In the genomic region with DNA sequence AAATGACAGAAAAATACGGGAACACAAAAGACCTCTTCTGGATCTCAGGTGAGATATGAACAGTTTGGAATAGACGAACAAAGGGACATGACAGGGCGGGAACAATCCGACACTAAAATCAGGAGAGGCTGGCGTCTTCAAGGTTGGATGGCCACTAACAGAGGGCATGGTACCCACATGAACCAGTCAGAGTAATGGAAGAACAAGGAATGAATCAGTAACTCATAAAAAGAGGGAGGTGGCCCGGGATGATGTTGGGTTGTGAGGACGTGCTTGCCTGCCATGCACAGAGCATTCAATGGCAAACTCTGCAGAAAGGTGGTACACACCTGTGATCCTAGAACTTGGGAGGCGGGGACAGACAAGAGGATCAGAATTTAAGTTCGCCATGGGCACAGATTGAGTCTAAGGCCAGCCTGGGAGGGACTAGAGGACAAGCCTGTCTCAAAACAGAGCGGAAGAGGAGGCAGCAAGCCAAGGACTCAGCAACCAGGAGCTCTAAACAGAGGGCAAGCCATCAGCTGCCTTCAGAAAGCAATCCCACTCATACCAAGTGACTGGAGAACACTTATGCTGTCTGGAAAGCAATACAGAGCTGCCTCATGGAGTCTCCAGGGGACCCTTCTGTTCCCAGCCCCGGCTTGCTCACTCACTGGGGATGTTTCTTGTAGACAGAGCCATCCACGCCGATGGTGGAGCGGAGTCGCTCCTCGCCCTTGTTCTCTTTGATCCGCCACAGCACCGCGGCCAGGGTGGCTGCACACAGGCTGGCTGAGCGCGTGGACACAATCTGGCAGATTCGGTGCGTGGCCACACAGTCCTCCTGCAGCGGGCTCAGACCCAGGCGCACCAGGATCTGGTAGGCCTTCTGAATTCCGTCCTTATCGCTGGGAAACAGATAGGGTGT, we compare ENCODE assay signal across 27 mouse cellular contexts. TPM values are rescaled to one million over a fixed set of nuclear protein-coding genes. Genes with fewer than 3 reads are reported as not detected.
DNase-seq lines count a peak whose midpoint lies in the region; ATAC-seq and TF ChIP-seq lines count a peak whose summit lies in the region.
"Had no signal": no experiment of that assay in that cellular context is flagged by ENCODE, and none has a peak within 500 bp of the region (broad histone marks: within the 10 kb centered on the region; RNA-seq: fewer than 3 reads in every experiment).

No protein-coding gene starts in this region.

- peak; percentile 50; the same call in 1 of the 2 replicates for ATAC-seq in kidney, embryonic 15.5 days (replicated peaks; ENCODE audit: low FRiP score)
- ATAC-seq in Patski, result peak; percentile 61
- no peak for ATAC-seq in forebrain, embryonic 12.5 days (ENCODE audit: low FRiP score)
- ATAC-seq: CD4-positive, CD25-positive, alpha-beta regulatory T cell, adult 4 months; forebrain, embryonic 15.5 days; midbrain, embryonic 16.5 days had no signal

- no peak for DNase-seq in kidney, adult 18-20 months
- DNase-seq in layer of hippocampus, postnatal 10 days (ENCODE audit: low spot score in 2 of 2), result peak; percentile 24 to 27
- no peak for DNase-seq in layer of hippocampus, adult 9-10 months (ENCODE audit: low spot score)
- no peak for DNase-seq in Patski (ENCODE audit: low read depth, low spot score)
- DNase-seq: adrenal gland, postnatal 10 days; cerebellum, adult 11-12 months; gastrocnemius, postnatal 25 days; heart, adult 11 months; kidney, adult 2 months; kidney, postnatal 36 days; lung, embryonic 14.5 days; lung, postnatal 14 days; right cerebral cortex, postnatal 25 days; spleen, adult 18-20 months; thymus, adult 2 months; thymus, postnatal 36 days had no signal

- CTCF ChIA-PET in Patski (lab: Charles Lee), result interaction anchor here (0.7 to 4.9 kb wide), 4 partner anchors 15 to 115 kb away, joined by 3 to 20 read pairs (median 9); no protein-coding TSS in a partner anchor

- no peak overlapping the region for H3K4me3 ChIP-seq in kidney, embryonic 15.5 days (replicated peaks)
- peak overlapping the region; percentile 32 for H3K4me3 ChIP-seq in E14TG2a.4 (replicated peaks; ENCODE audit: low read length)
- H3K4me3 ChIP-seq in forebrain, embryonic 12.5 days (replicated peaks), result no peak overlapping the region
- H3K4me3 ChIP-seq: forebrain, embryonic 15.5 days; heart, embryonic 10.5 days; heart, embryonic 15.5 days; limb, embryonic 10.5 days; limb, embryonic 15.5 days had no signal

- 0 out of 2 replicates have a peak overlapping the region, but pooled peaks have one; percentile 30 for H3K27ac ChIP-seq in kidney, embryonic 15.5 days
- H3K27ac ChIP-seq in forebrain, embryonic 12.5 days, result no peak overlapping the region
- H3K27ac ChIP-seq: forebrain, embryonic 15.5 days; heart, embryonic 10.5 days; heart, embryonic 15.5 days; limb, embryonic 10.5 days; limb, embryonic 15.5 days; liver, embryonic 14.5 days had no signal

- H3K27me3 ChIP-seq in kidney, embryonic 15.5 days, result no peaks in the 10 kb centered on the region
- no peaks in the 10 kb centered on the region for H3K27me3 ChIP-seq in E14TG2a.4 (ENCODE audit: insufficient read depth, low read length)
- H3K27me3 ChIP-seq in Patski, result no peaks in the 10 kb centered on the region
- no peaks in the 10 kb centered on the region for H3K27me3 ChIP-seq in forebrain, embryonic 12.5 days
- H3K27me3 ChIP-seq: forebrain, embryonic 15.5 days; heart, embryonic 15.5 days; limb, embryonic 15.5 days had no signal

- H3K36me3 ChIP-seq in kidney, embryonic 15.5 days, result peaks cover 73% of the 10 kb centered on the region
- peaks cover 97% of the 10 kb centered on the region for H3K36me3 ChIP-seq in E14TG2a.4 (ENCODE audit: insufficient read depth, low read length)
- H3K36me3 ChIP-seq in forebrain, embryonic 12.5 days (replicated peaks), result peaks cover 46% of the 10 kb centered on the region
- H3K36me3 ChIP-seq: forebrain, embryonic 15.5 days had no signal

- H3K9ac ChIP-seq in kidney, embryonic 15.5 days, result no peak overlapping the region
- no peak overlapping the region for H3K9ac ChIP-seq in forebrain, embryonic 12.5 days
- H3K9ac ChIP-seq: forebrain, embryonic 15.5 days; heart, embryonic 15.5 days; limb, embryonic 15.5 days; liver, embryonic 14.5 days; lung, embryonic 14.5 days had no signal

- H3K4me2 ChIP-seq in kidney, embryonic 15.5 days, result no peak overlapping the region
- no peak overlapping the region for H3K4me2 ChIP-seq in forebrain, embryonic 12.5 days
- H3K4me2 ChIP-seq: forebrain, embryonic 15.5 days; heart, embryonic 15.5 days; limb, embryonic 15.5 days; lung, embryonic 14.5 days had no signal

- POLR2A ChIA-PET in Patski (lab: Charles Lee), result interaction anchor here (1.3 kb wide), 1 partner anchor 23 kb away, joined by 3 read pairs; no protein-coding TSS in a partner anchor

- in situ Hi-C loops in Patski (cut with MboI; ENCODE audit: low pct_unique_long_range_greater_than_20kb), result loop anchor here (5.0 kb wide), 1 partner anchor 134 kb away; no protein-coding TSS in a partner anchor

- TF ChIP-seq CTCF in E14TG2a.4 (conservative IDR thresholded peaks at IDR 0.05; ENCODE audit: low read length) (no peak), Patski (IDR thresholded peaks at IDR 0.05) (no peak)

- no peaks in the 10 kb centered on the region for H3K9me3 ChIP-seq in kidney, embryonic 15.5 days (replicated peaks)
- H3K9me3 ChIP-seq in E14TG2a.4 (ENCODE audit: low read length), result no peaks in the 10 kb centered on the region
- H3K9me3 ChIP-seq in forebrain, embryonic 12.5 days, result no peaks in the 10 kb centered on the region
- H3K9me3 ChIP-seq: forebrain, embryonic 15.5 days; heart, embryonic 10.5 days; heart, embryonic 15.5 days; limb, embryonic 10.5 days; limb, embryonic 15.5 days had no signal

- 90% methylated on average over 27 of the region's 27 CpGs for WGBS in kidney, embryonic 15.5 days
- WGBS in forebrain, embryonic 12.5 days, result 94% methylated on average over 27 of the region's 27 CpGs

- no peaks in the 10 kb centered on the region for H3K4me1 ChIP-seq in kidney, embryonic 15.5 days
- peaks cover 80% of the 10 kb centered on the region for H3K4me1 ChIP-seq in E14TG2a.4 (replicated peaks; ENCODE audit: low read depth, low read length)
- no peaks in the 10 kb centered on the region; the same call in 1 of the 2 replicates for H3K4me1 ChIP-seq in forebrain, embryonic 12.5 days
- H3K4me1 ChIP-seq: forebrain, embryonic 15.5 days; limb, embryonic 10.5 days had no signal

RNA-seq across cellular contexts. Expression of gene Pole4, which starts 32.7 kb away (rescaled TPM):
- polyA plus RNA-seq in kidney, embryonic 15.5 days (2015; fragmentation: Nextera tagmentation; extraction: Ambion mirVana), result 106 and 113 TPM in 2 replicates
- total RNA-seq in layer of hippocampus, postnatal 10 days (2021), result 10 to 100 TPM; 52.3 to 60.0 TPM
- polyA plus RNA-seq in Patski (2021), result 64.1 TPM
- 91.2 and 91.3 TPM in 2 replicates for polyA plus RNA-seq in forebrain, embryonic 12.5 days (2016; fragmentation: Nextera tagmentation; extraction: Ambion mirVana)

RNA-seq across cellular contexts. Expression of gene Hk2, which starts 36.4 kb away (rescaled TPM):
- 19.0 and 19.7 TPM in 2 replicates for polyA plus RNA-seq in kidney, embryonic 15.5 days (2015; fragmentation: Nextera tagmentation; extraction: Ambion mirVana)
- total RNA-seq in layer of hippocampus, postnatal 10 days (2021), result 10 to 100 TPM; 10.6 to 13.0 TPM
- polyA plus RNA-seq in Patski (2021), result 75.3 TPM
- 16.4 and 21.5 TPM in 2 replicates for polyA plus RNA-seq in forebrain, embryonic 12.5 days (2016; fragmentation: Nextera tagmentation; extraction: Ambion mirVana)

Comparison
In these comparisons a context has a peak if more than half of its experiments do, and no peak if none do; other contexts are left out.
1. DNase-seq: peak in layer of hippocampus, postnatal 10 days (2 of 2); none in kidney, adult 18-20 months (single experiment), layer of hippocampus, adult 9-10 months (single experiment) and Patski (single experiment).